Mouse (Mus musculus) stomach, embryonic 16.5 days (tissue): ENCODE measurements at regions not wholly inside any gene's neighbourhood (a gene's known extent, or its start where the extent isn't known, plus 50 kb on each side); places are given as distances from the start of the nearest gene placed in this dataset.

Source experiments
- ATAC-seq: fragments of 200-750 bp; cut with Nextera tagmentation; 2 replicates; pipeline ENCODE4 v1.8.0; 2017; ENCODE audit warnings: moderate number of reproducible peaks, moderate TSS enrichment; ENCODE audit not compliant: insufficient read depth, low FRiP score
- H3K27ac ChIP-seq: fragments of 300-500 bp; sonication (generic); 2 replicates; pipeline ENCODE4 v1.5.1; 2014; ENCODE audit warnings: low read length
- H3K27me3 ChIP-seq: fragments of 300-500 bp; sonication (generic); 2 replicates; pipeline ENCODE4 v1.6.1; 2014; ENCODE audit warnings: low read length, control low read depth, mixed read lengths; ENCODE audit not compliant: control insufficient read depth, insufficient read depth
- H3K36me3 ChIP-seq: fragments of 300-500 bp; sonication (generic); 2 replicates; pipeline ENCODE4 v1.6.1; 2014; ENCODE audit warnings: low read length; ENCODE audit not compliant: control insufficient read depth, insufficient read depth
- H3K4me1 ChIP-seq: fragments of 300-500 bp; sonication (generic); 2 replicates; pipeline ENCODE4 v1.6.1; 2014; ENCODE audit warnings: low read length, control low read depth, mixed read lengths; ENCODE audit not compliant: control insufficient read depth, insufficient read depth
- H3K4me2 ChIP-seq: fragments of 300-500 bp; sonication (generic); 2 replicates; pipeline ENCODE4 v1.6.1; 2014; ENCODE audit warnings: low read depth, low read length, mixed read lengths
- H3K4me3 ChIP-seq: fragments of 300-500 bp; sonication (generic); replicated peaks from 2 replicates; pipeline ENCODE4 v1.5.1; 2014; ENCODE audit warnings: mild to moderate bottlenecking, low read length
- H3K9ac ChIP-seq: fragments of 300-500 bp; sonication (generic); 2 replicates; pipeline ENCODE4 v1.6.1; 2014; ENCODE audit warnings: low read length
- H3K9me3 ChIP-seq: fragments of 300-500 bp; sonication (generic); replicated peaks from 2 replicates; pipeline ENCODE4 v1.6.1; 2016; ENCODE audit warnings: low read length, control low read depth; ENCODE audit not compliant: control insufficient read depth
- WGBS: fragments of 180-500 bp; shearing (Covaris S2); extraction: QIAGEN DNeasy Blood & Tissue Kit; methylation state at CpG from one replicate; pipeline ENCODE4 v1.1.7; 2014; 5-methylcytosine and 5-hydroxymethylcytosine counted together

- 78% methylated on average over 2 of the region's 2 CpGs for WGBS
- Histone ChIP-seq H3K27me3 (no peaks in the 10 kb centered on the region), H3K9ac (no peak overlapping the region), H3K4me1 (peaks cover 8% of the 10 kb centered on the region; the same call in 1 of the 2 replicates), H3K4me2 (no peak overlapping the region), H3K4me3 (no peak overlapping the region), H3K27ac (no peak overlapping the region), H3K9me3 (no peaks in the 10 kb centered on the region), H3K36me3 (no peaks in the 10 kb centered on the region)
- no peak for ATAC-seq
Measured at GRCm38 (mm10) chr10:96957019-96957418, 340.2 kb downstream of the Btg1 start.

GRCm38 (mm10) chr10:96969825-96970224 is 353.0 kb downstream of the Btg1 start:
- 91% methylated on average over 1 of the region's 1 CpGs for WGBS
- Histone ChIP-seq H3K4me1 (no peaks in the 10 kb centered on the region), H3K9ac (no peak overlapping the region), H3K4me2 (no peak overlapping the region), H3K9me3 (no peaks in the 10 kb centered on the region), H3K27me3 (no peaks in the 10 kb centered on the region), H3K36me3 (no peaks in the 10 kb centered on the region), H3K27ac (no peak overlapping the region), H3K4me3 (no peak overlapping the region)
- ATAC-seq, result no peak

GRCm38 (mm10) chr10:96970737-96971136 is 353.9 kb downstream of the Btg1 start:
- Histone ChIP-seq H3K36me3 (no peaks in the 10 kb centered on the region), H3K9me3 (no peaks in the 10 kb centered on the region), H3K9ac (no peak overlapping the region), H3K4me2 (no peak overlapping the region), H3K4me1 (no peaks in the 10 kb centered on the region), H3K4me3 (no peak overlapping the region), H3K27me3 (no peaks in the 10 kb centered on the region), H3K27ac (no peak overlapping the region)
- 83% methylated on average over 4 of the region's 4 CpGs for WGBS
- ATAC-seq, result no peak

GRCm38 (mm10) chr10:96971810-96972209 is 355.0 kb downstream of the Btg1 start:
- no peak overlapping the region for H3K4me2 ChIP-seq
- H3K4me3 ChIP-seq, result no peak overlapping the region
- no peaks in the 10 kb centered on the region for H3K36me3 ChIP-seq
- no peaks in the 10 kb centered on the region for H3K27me3 ChIP-seq
- ATAC-seq, result no peak
- no peaks in the 10 kb centered on the region for H3K9me3 ChIP-seq
- H3K27ac ChIP-seq, result no peak overlapping the region
- no peaks in the 10 kb centered on the region for H3K4me1 ChIP-seq
- no peak overlapping the region for H3K9ac ChIP-seq
- WGBS, result 68% methylated on average over 3 of the region's 3 CpGs

GRCm38 (mm10) chr10:96974326-96974977 is 357.6 kb downstream of the Btg1 start:
- H3K4me1 ChIP-seq, result no peaks in the 10 kb centered on the region
- no peak overlapping the region for H3K9ac ChIP-seq
- H3K4me3 ChIP-seq, result no peak overlapping the region
- H3K27ac ChIP-seq, result no peak overlapping the region
- H3K4me2 ChIP-seq, result no peak overlapping the region
- 52% methylated on average over 2 of the region's 2 CpGs for WGBS
- H3K27me3 ChIP-seq, result no peaks in the 10 kb centered on the region
- no peaks in the 10 kb centered on the region for H3K36me3 ChIP-seq
- ATAC-seq, result no peak
- H3K9me3 ChIP-seq, result no peaks in the 10 kb centered on the region

- no peak overlapping the region for H3K4me3 ChIP-seq
- no peak for ATAC-seq
- no peaks in the 10 kb centered on the region for H3K9me3 ChIP-seq
- no peak overlapping the region for H3K27ac ChIP-seq
- no peak overlapping the region for H3K4me2 ChIP-seq
- no peaks in the 10 kb centered on the region for H3K4me1 ChIP-seq
- H3K27me3 ChIP-seq, result no peaks in the 10 kb centered on the region
- no peaks in the 10 kb centered on the region for H3K36me3 ChIP-seq
- no peak overlapping the region for H3K9ac ChIP-seq
Measured at GRCm38 (mm10) chr10:96976691-96977090, 359.9 kb downstream of the Btg1 start.

- H3K27ac ChIP-seq, result no peak overlapping the region
- WGBS, result 71% methylated on average over 3 of the region's 3 CpGs
- H3K4me3 ChIP-seq, result no peak overlapping the region
- no peaks in the 10 kb centered on the region for H3K9me3 ChIP-seq
- ATAC-seq, result no peak
- no peak overlapping the region for H3K9ac ChIP-seq
- H3K4me1 ChIP-seq, result no peaks in the 10 kb centered on the region
- H3K4me2 ChIP-seq, result no peak overlapping the region
- H3K36me3 ChIP-seq, result no peaks in the 10 kb centered on the region
- H3K27me3 ChIP-seq, result no peaks in the 10 kb centered on the region
Measured at GRCm38 (mm10) chr10:96980494-96980831, 363.7 kb downstream of the Btg1 start.

- ATAC-seq, result 0 out of 2 replicates have a peak, but pooled peaks have one; percentile 53
- Histone ChIP-seq H3K9ac (no peak overlapping the region), H3K4me1 (no peaks in the 10 kb centered on the region), H3K4me3 (no peak overlapping the region), H3K36me3 (no peaks in the 10 kb centered on the region), H3K27me3 (no peaks in the 10 kb centered on the region), H3K4me2 (no peak overlapping the region), H3K27ac (no peak overlapping the region), H3K9me3 (no peaks in the 10 kb centered on the region)
- WGBS, result 68% methylated on average over 9 of the region's 9 CpGs
Measured at GRCm38 (mm10) chr10:96980832-96981515, 364.2 kb downstream of the Btg1 start.

- no peaks in the 10 kb centered on the region for H3K27me3 ChIP-seq
- no peak overlapping the region for H3K27ac ChIP-seq
- H3K9ac ChIP-seq, result no peak overlapping the region
- no peak; the same call in 1 of the 2 replicates for ATAC-seq
- WGBS, result 87% methylated on average over 2 of the region's 2 CpGs
- H3K36me3 ChIP-seq, result no peaks in the 10 kb centered on the region
- H3K4me2 ChIP-seq, result no peak overlapping the region
- no peaks in the 10 kb centered on the region for H3K4me1 ChIP-seq
- H3K4me3 ChIP-seq, result no peak overlapping the region
- no peaks in the 10 kb centered on the region for H3K9me3 ChIP-seq
Measured at GRCm38 (mm10) chr10:96981516-96981869, 364.7 kb downstream of the Btg1 start.
